Mouse (Mus musculus): ENCODE results near the gene Gm572. TPM values are rescaled to one million over a fixed set of nuclear protein-coding genes. Genes with fewer than 3 reads are reported as not detected.
A peak's percentile ranks its signal among the peaks of the same experiment; 100 is the strongest.

Gm572 gene
- polyA plus RNA-seq, 1 experiment from 2014 or later = not detected

- 68% methylated on average over 10 of the region's 10 CpGs for whole genome bisulfite sequencing
- Histone ChIP-seq H3K9me3 (ENCODE audit: control insufficient read depth, low read length) (peaks cover 3% of the 10 kb centered on the region; the same call in 1 of the 2 replicates), H3K27ac (ENCODE audit: low read depth, low read length) (no peak overlapping the region), H3K4me1 (replicated peaks; ENCODE audit: control insufficient read depth, insufficient read depth, low read length) (no peaks in the 10 kb centered on the region), H3K4me3 (ENCODE audit: low read depth, low read length) (no peak overlapping the region), H3K36me3 (ENCODE audit: control insufficient read depth, insufficient read depth, low read length) (peaks cover 4% of the 10 kb centered on the region; the same call in 1 of the 2 replicates), H3K27me3 (ENCODE audit: control insufficient read depth, insufficient read depth, low read length) (no peaks in the 10 kb centered on the region), H3K9ac (ENCODE audit: low read length) (no peak overlapping the region), H3K4me2 (ENCODE audit: low read depth, low read length, severe bottlenecking) (no peak overlapping the region)
- ATAC-seq (replicated peaks; ENCODE audit: low FRiP score) (no peak), DNase-seq (ENCODE audit: low spot score) (peak; percentile 45)
Measured at GRCm38 (mm10) chr4:148603376-148604139, 39.6 kb upstream of the Gm572 start.

- Histone ChIP-seq H3K27me3 (ENCODE audit: control insufficient read depth, insufficient read depth, low read length) (no peaks in the 10 kb centered on the region), H3K9ac (ENCODE audit: low read length) (no peak overlapping the region), H3K36me3 (ENCODE audit: control insufficient read depth, insufficient read depth, low read length) (peaks cover under 1% of the 10 kb centered on the region; the same call in 1 of the 2 replicates), H3K4me3 (ENCODE audit: low read depth, low read length) (no peak overlapping the region), H3K4me1 (replicated peaks; ENCODE audit: control insufficient read depth, insufficient read depth, low read length) (no peaks in the 10 kb centered on the region), H3K9me3 (ENCODE audit: control insufficient read depth, low read length) (no peaks in the 10 kb centered on the region), H3K4me2 (ENCODE audit: low read depth, low read length, severe bottlenecking) (no peak overlapping the region), H3K27ac (ENCODE audit: low read depth, low read length) (no peak overlapping the region)
- 75% methylated on average over 7 of the region's 7 CpGs for WGBS
- no peak for ATAC-seq (replicated peaks; ENCODE audit: low FRiP score)
- no peak for DNase-seq (ENCODE audit: low spot score)
Measured at GRCm38 (mm10) chr4:148604141-148604540, 39.0 kb upstream of the Gm572 start.

- ATAC-seq (replicated peaks; ENCODE audit: low FRiP score) = peak; percentile 28; the same call in 1 of the 2 replicates
- no peak overlapping the region for H3K9ac ChIP-seq (ENCODE audit: low read length)
Measured at GRCm38 (mm10) chr4:148604541-148605165, 38.5 kb upstream of the Gm572 start.

GRCm38 (mm10) chr4:148607758-148608157 is 35.4 kb upstream of the Gm572 start:
- Histone ChIP-seq H3K9ac (ENCODE audit: low read length) (no peak overlapping the region), H3K4me2 (ENCODE audit: low read depth, low read length, severe bottlenecking) (no peak overlapping the region), H3K27ac (ENCODE audit: low read depth, low read length) (no peak overlapping the region), H3K36me3 (ENCODE audit: control insufficient read depth, insufficient read depth, low read length) (peaks cover 2% of the 10 kb centered on the region; the same call in 1 of the 2 replicates), H3K4me3 (ENCODE audit: low read depth, low read length) (no peak overlapping the region), H3K27me3 (ENCODE audit: control insufficient read depth, insufficient read depth, low read length) (no peaks in the 10 kb centered on the region), H3K4me1 (replicated peaks; ENCODE audit: control insufficient read depth, insufficient read depth, low read length) (no peaks in the 10 kb centered on the region), H3K9me3 (ENCODE audit: control insufficient read depth, low read length) (no peaks in the 10 kb centered on the region)
- 35% methylated on average over 5 of the region's 5 CpGs for WGBS
- ATAC-seq (replicated peaks; ENCODE audit: low FRiP score) (0 out of 2 replicates have a peak, but pooled peaks have one; percentile 52), DNase-seq (ENCODE audit: low spot score) (peak; percentile 83)

More at GRCm38 (mm10) chr4:148604541-148605165, 38.5 kb upstream of the Gm572 start:
- peak; percentile 82 for DNase-seq (ENCODE audit: low spot score)
- H3K4me3 ChIP-seq (ENCODE audit: low read depth, low read length) = no peak overlapping the region
- no peaks in the 10 kb centered on the region for H3K9me3 ChIP-seq (ENCODE audit: control insufficient read depth, low read length)
- 90% methylated on average over 3 of the region's 3 CpGs for WGBS
- H3K4me2 ChIP-seq (ENCODE audit: low read depth, low read length, severe bottlenecking) = no peak overlapping the region
- H3K36me3 ChIP-seq (ENCODE audit: control insufficient read depth, insufficient read depth, low read length) = no peaks in the 10 kb centered on the region
- no peaks in the 10 kb centered on the region for H3K27me3 ChIP-seq (ENCODE audit: control insufficient read depth, insufficient read depth, low read length)
- no peaks in the 10 kb centered on the region for H3K4me1 ChIP-seq (replicated peaks; ENCODE audit: control insufficient read depth, insufficient read depth, low read length)
- H3K27ac ChIP-seq (ENCODE audit: low read depth, low read length) = no peak overlapping the region

GRCm38 (mm10) chr4:148609805-148610204 is 33.3 kb upstream of the Gm572 start:
- H3K4me1 ChIP-seq (replicated peaks; ENCODE audit: control insufficient read depth, insufficient read depth, low read length) = no peaks in the 10 kb centered on the region; the same call in 1 of the 2 replicates
- no peaks in the 10 kb centered on the region for H3K9me3 ChIP-seq (ENCODE audit: control insufficient read depth, low read length)
- H3K4me3 ChIP-seq (ENCODE audit: low read depth, low read length) = no peak overlapping the region
- H3K4me2 ChIP-seq (ENCODE audit: low read depth, low read length, severe bottlenecking) = no peak overlapping the region
- no peaks in the 10 kb centered on the region for H3K27me3 ChIP-seq (ENCODE audit: control insufficient read depth, insufficient read depth, low read length)
- H3K27ac ChIP-seq (ENCODE audit: low read depth, low read length) = no peak overlapping the region
- H3K9ac ChIP-seq (ENCODE audit: low read length) = no peak overlapping the region
- WGBS = 87% methylated on average over 5 of the region's 5 CpGs
- H3K36me3 ChIP-seq (ENCODE audit: control insufficient read depth, insufficient read depth, low read length) = peaks cover 2% of the 10 kb centered on the region; the same call in 1 of the 2 replicates
- no peak for ATAC-seq (replicated peaks; ENCODE audit: low FRiP score)
- peak; percentile 42 for DNase-seq (ENCODE audit: low spot score)

- no peak overlapping the region for H3K27ac ChIP-seq (ENCODE audit: low read depth, low read length)
- no peaks in the 10 kb centered on the region for H3K9me3 ChIP-seq (ENCODE audit: control insufficient read depth, low read length)
- H3K4me1 ChIP-seq (replicated peaks; ENCODE audit: control insufficient read depth, insufficient read depth, low read length) = no peaks in the 10 kb centered on the region; the same call in 1 of the 2 replicates
- DNase-seq (ENCODE audit: low spot score) (no peak), ATAC-seq (replicated peaks; ENCODE audit: low FRiP score) (no peak)
- WGBS = 81% methylated on average over 5 of the region's 5 CpGs
- no peak overlapping the region for H3K4me3 ChIP-seq (ENCODE audit: low read depth, low read length)
- no peak overlapping the region for H3K9ac ChIP-seq (ENCODE audit: low read length)
- H3K36me3 ChIP-seq (ENCODE audit: control insufficient read depth, insufficient read depth, low read length) = peaks cover 7% of the 10 kb centered on the region; the same call in 1 of the 2 replicates
- no peaks in the 10 kb centered on the region for H3K27me3 ChIP-seq (ENCODE audit: control insufficient read depth, insufficient read depth, low read length)
- no peak overlapping the region for H3K4me2 ChIP-seq (ENCODE audit: low read depth, low read length, severe bottlenecking)
Measured at GRCm38 (mm10) chr4:148610631-148611364, 32.3 kb upstream of the Gm572 start.

- H3K4me1 ChIP-seq (replicated peaks; ENCODE audit: control insufficient read depth, insufficient read depth, low read length) = no peaks in the 10 kb centered on the region; the same call in 1 of the 2 replicates
- H3K4me2 ChIP-seq (ENCODE audit: low read depth, low read length, severe bottlenecking) = no peak overlapping the region
- ATAC-seq (replicated peaks; ENCODE audit: low FRiP score) = no peak
- H3K9me3 ChIP-seq (ENCODE audit: control insufficient read depth, low read length) = no peaks in the 10 kb centered on the region
- H3K27me3 ChIP-seq (ENCODE audit: control insufficient read depth, insufficient read depth, low read length) = no peaks in the 10 kb centered on the region
- H3K36me3 ChIP-seq (ENCODE audit: control insufficient read depth, insufficient read depth, low read length) = peaks cover 7% of the 10 kb centered on the region; the same call in 1 of the 2 replicates
- H3K27ac ChIP-seq (ENCODE audit: low read depth, low read length) = no peak overlapping the region
- 74% methylated on average over 4 of the region's 4 CpGs for WGBS
- no peak overlapping the region for H3K9ac ChIP-seq (ENCODE audit: low read length)
- no peak for DNase-seq (ENCODE audit: low spot score)
- H3K4me3 ChIP-seq (ENCODE audit: low read depth, low read length) = no peak overlapping the region
Measured at GRCm38 (mm10) chr4:148612557-148612956, 30.6 kb upstream of the Gm572 start.

- H3K36me3 ChIP-seq (ENCODE audit: control insufficient read depth, insufficient read depth, low read length) = peaks cover 13% of the 10 kb centered on the region
- H3K4me3 ChIP-seq (ENCODE audit: low read depth, low read length) = no peak overlapping the region
- H3K9me3 ChIP-seq (ENCODE audit: control insufficient read depth, low read length) = no peaks in the 10 kb centered on the region
- no peak overlapping the region for H3K4me2 ChIP-seq (ENCODE audit: low read depth, low read length, severe bottlenecking)
- no peaks in the 10 kb centered on the region; the same call in 1 of the 2 replicates for H3K4me1 ChIP-seq (replicated peaks; ENCODE audit: control insufficient read depth, insufficient read depth, low read length)
- H3K27me3 ChIP-seq (ENCODE audit: control insufficient read depth, insufficient read depth, low read length) = no peaks in the 10 kb centered on the region
- DNase-seq (ENCODE audit: low spot score) (peak; percentile 41), ATAC-seq (replicated peaks; ENCODE audit: low FRiP score) (no peak)
- WGBS = 72% methylated on average over 9 of the region's 9 CpGs
- H3K27ac ChIP-seq (ENCODE audit: low read depth, low read length) = no peak overlapping the region
- no peak overlapping the region for H3K9ac ChIP-seq (ENCODE audit: low read length)
Measured at GRCm38 (mm10) chr4:148613738-148614137, 29.4 kb upstream of the Gm572 start.

All from forebrain, embryonic 11.5 days (tissue).